Mouse (Mus musculus) MEL (cell line): ENCODE data around the gene Klhdc3.

Experiments used
- BHLHE40 ChIP-seq: IDR thresholded peaks from 2 replicates; pipeline ENCODE4 v1.6.1; 2012; ENCODE audit warnings: low read depth, mild to moderate bottlenecking, inconsistent platforms, low read length, improper control_type of control experiment, borderline replicate concordance
- CHD1 ChIP-seq: IDR thresholded peaks from 2 replicates; pipeline ENCODE4 v1.6.1; 2012; ENCODE audit warnings: low read depth, mild to moderate bottlenecking, inconsistent platforms, low read length, improper control_type of control experiment
- CTCF ChIP-seq, 3 experiments: IDR thresholded peaks in 2 of 3; conservative IDR thresholded peaks in 1 of 3; 2 replicates each; pipeline ENCODE4 v1.5.1; 2011 to 2012; ENCODE audit warnings: low read length in 3 of 3, low read depth in 2 of 3, mild to moderate bottlenecking in 2 of 3, improper control_type of control experiment in 1 of 3, inconsistent platforms in 1 of 3, mixed read lengths in 1 of 3, moderate library complexity in 1 of 3; ENCODE audit not compliant: control insufficient read depth in 1 of 3, insufficient read depth in 1 of 3, poor library complexity in 1 of 3, severe bottlenecking in 1 of 3
- ELF1 ChIP-seq: IDR thresholded peaks from 2 replicates; pipeline ENCODE4 v1.6.1; 2014; ENCODE audit warnings: low read depth, mild to moderate bottlenecking, inconsistent platforms, low read length, improper control_type of control experiment, moderate library complexity
- GATA1 ChIP-seq: IDR thresholded peaks from 2 replicates; pipeline ENCODE4 v1.6.1; 2011; ENCODE audit warnings: low read depth, low read length, improper control_type of control experiment
- HCFC1 ChIP-seq: IDR thresholded peaks from 2 replicates; pipeline ENCODE4 v1.6.1; 2012; ENCODE audit warnings: low read depth, mild to moderate bottlenecking, inconsistent platforms, low read length, improper control_type of control experiment, moderate library complexity
- KAT2A ChIP-seq: conservative IDR thresholded peaks from 2 replicates; pipeline ENCODE4 v1.6.1; 2012; ENCODE audit warnings: low read depth, low read length, improper control_type of control experiment, inconsistent platforms
- MAX ChIP-seq: IDR thresholded peaks from 2 replicates; pipeline ENCODE4 v1.6.1; 2011; ENCODE audit warnings: low read length, improper control_type of control experiment
- MEF2A ChIP-seq: IDR thresholded peaks from 2 replicates; pipeline ENCODE4 v1.6.1; 2014; ENCODE audit warnings: low read depth, mild to moderate bottlenecking, inconsistent platforms, low read length, improper control_type of control experiment; ENCODE audit not compliant: poor library complexity, insufficient replicate concordance, severe bottlenecking; ENCODE audit errors: extremely low read depth
- POLR2A ChIP-seq, 2 experiments: IDR thresholded peaks; 2 replicates each; pipeline ENCODE4 v1.6.1; 2011 to 2012; ENCODE audit warnings: low read length in 2 of 2, mild to moderate bottlenecking in 2 of 2, control low read depth in 1 of 2, improper control_type of control experiment in 1 of 2, low read depth in 1 of 2, moderate library complexity in 1 of 2; ENCODE audit not compliant: control insufficient read depth in 1 of 2, insufficient read depth in 1 of 2, poor library complexity in 1 of 2
- TCF12 ChIP-seq: IDR thresholded peaks from 2 replicates; pipeline ENCODE4 v1.6.1; 2014; ENCODE audit warnings: low read depth, mild to moderate bottlenecking, inconsistent platforms, low read length, improper control_type of control experiment, moderate library complexity
- USF1 ChIP-seq: IDR thresholded peaks from 2 replicates; pipeline ENCODE4 v1.6.1; 2014; ENCODE audit warnings: low read depth, mild to moderate bottlenecking, inconsistent platforms, low read length, improper control_type of control experiment, moderate library complexity
- ZC3H11A ChIP-seq: IDR thresholded peaks from 2 replicates; pipeline ENCODE4 v1.6.1; 2012; ENCODE audit warnings: low read depth, mild to moderate bottlenecking, inconsistent platforms, low read length, improper control_type of control experiment
- ZMIZ1 ChIP-seq: IDR thresholded peaks from 2 replicates; pipeline ENCODE4 v1.6.1; 2012; ENCODE audit warnings: low read depth, mild to moderate bottlenecking, inconsistent platforms, low read length, improper control_type of control experiment, moderate library complexity

DNA sequence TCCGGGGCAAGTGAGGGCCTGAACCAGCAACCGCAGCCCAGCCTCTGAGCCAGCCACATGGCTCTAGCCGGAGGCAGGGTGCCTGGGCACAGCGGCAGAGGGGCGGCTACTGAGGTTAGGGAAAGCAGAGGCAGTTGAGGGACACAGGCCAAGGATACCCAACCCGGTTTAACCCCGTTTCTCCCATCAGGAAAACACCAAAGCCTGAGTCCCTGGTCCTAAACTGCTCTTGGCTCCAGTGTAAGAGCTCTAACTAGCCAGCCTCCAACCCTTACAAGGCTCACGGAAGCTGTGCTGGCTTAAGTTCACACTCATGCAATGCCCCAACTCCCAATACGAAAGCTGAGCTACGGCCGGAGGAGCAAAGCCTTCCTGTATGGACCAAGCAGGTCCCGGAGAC lies 56.1 kb downstream of the Klhdc3 start:
- TF ChIP-seq CTCF (IDR thresholded peaks at IDR 0.05 in 2 of 3, conservative IDR thresholded peaks at IDR 0.05 in 1 of 3; ENCODE audit: control insufficient read depth in 1 of 3, insufficient read depth in 1 of 3, low read depth in 2 of 3, low read length in 3 of 3, poor library complexity in 1 of 3, severe bottlenecking in 1 of 3) (no peak), ZMIZ1 (no peak), USF1 (no peak), BHLHE40 (no peak), ZC3H11A (no peak), POLR2A (IDR thresholded peaks at IDR 0.05; ENCODE audit: control insufficient read depth in 1 of 2, insufficient read depth in 1 of 2, low read depth in 1 of 2, low read length in 2 of 2, poor library complexity in 1 of 2) (no peak), KAT2A (no peak), MAX (no peak), MEF2A (no peak), HCFC1 (no peak), GATA1 (no peak), CHD1 (no peak), TCF12 (no peak), ELF1 (no peak)
